Mouse (Mus musculus) lung, postnatal 0 days (tissue): Measurements from ENCODE around the gene Cacna1d.

ENCODE experiments used
- CTCF ChIP-seq: IDR thresholded peaks from 2 replicates; pipeline ENCODE4 v1.5.1; 2016; ENCODE audit warnings: antibody characterized with exemption, mild to moderate bottlenecking
- EP300 ChIP-seq: IDR thresholded peaks from 2 replicates; pipeline ENCODE4 v1.6.1; 2016; ENCODE audit warnings: antibody characterized with exemption, mild to moderate bottlenecking, control low read depth

DNA sequence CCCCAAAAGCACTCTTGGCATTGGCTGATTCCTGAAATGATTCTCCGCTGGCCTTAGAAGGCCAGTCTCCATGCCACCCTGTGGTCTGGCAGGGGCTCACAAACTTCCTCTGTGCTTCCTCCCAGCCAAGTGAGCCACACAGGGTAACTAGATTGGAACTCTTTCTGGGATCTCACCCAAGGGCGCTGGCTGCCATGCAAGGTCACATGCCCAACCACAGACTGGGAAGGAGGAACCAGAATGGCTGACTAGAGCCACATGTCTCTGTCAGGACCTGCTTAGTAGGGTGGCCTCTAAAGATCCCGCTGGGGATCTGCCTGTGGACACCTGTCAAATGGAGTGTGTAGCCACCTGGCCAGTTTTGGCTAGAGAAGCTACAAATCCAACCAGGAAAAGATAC is 273.1 kb downstream of the Cacna1d start:
- TF ChIP-seq CTCF (no peak), EP300 (no peak)
